Comparison of ENCODE assay signal across 18 mouse cellular contexts in genomic region chr13:68860036-68860435, GRCm38 (mm10).
DNase-seq lines count a peak whose midpoint lies in the region; ATAC-seq and TF ChIP-seq lines count a peak whose summit lies in the region.
"Had no signal": no experiment of that assay in that cellular context is flagged by ENCODE, and none has a peak within 500 bp of the region (broad histone marks: within the 10 kb centered on the region; RNA-seq: fewer than 3 reads in every experiment).

No protein-coding gene starts in this region.

- TF ChIP-seq CTCF in midbrain, postnatal 0 days (IDR thresholded peaks at IDR 0.05), result no peak

- 44% methylated on average over 4 of the region's 4 CpGs for WGBS in midbrain, postnatal 0 days

- H3K4me1 ChIP-seq in midbrain, postnatal 0 days (ENCODE audit: insufficient read depth, low read length), result no peaks in the 10 kb centered on the region
- H3K4me1 ChIP-seq: embryonic facial prominence, embryonic 15.5 days; heart, embryonic 13.5 days; intestine, embryonic 15.5 days; liver, embryonic 15.5 days had no signal

- DNase-seq in frontal cortex, postnatal 10 days (ENCODE audit: low spot score in 2 of 2), result peak; percentile 17 to 26
- DNase-seq in frontal cortex, postnatal 36 days (ENCODE audit: low spot score in 2 of 2), result no peak
- DNase-seq in left cerebral cortex, postnatal 4 days, result peak; percentile 29
- no peak for DNase-seq in left cerebral cortex, postnatal 25 days (ENCODE audit: low spot score in 2 of 2)
- peak; percentile 39 for DNase-seq in right cerebral cortex, postnatal 4 days
- DNase-seq in right cerebral cortex, adult 2 months (ENCODE audit: low spot score in 2 of 2), result no peak
- peak; percentile 8 for DNase-seq in midbrain, postnatal 0 days (ENCODE audit: low spot score)
- DNase-seq in ovary, postnatal 10 days (ENCODE audit: low spot score), result no peak
- DNase-seq: adrenal gland, adult 2 months; cerebellum, adult 2 months; thymus, postnatal 36 days had no signal

- H3K27ac ChIP-seq in midbrain, postnatal 0 days (ENCODE audit: low read depth, low read length), result no peak overlapping the region
- H3K27ac ChIP-seq: embryonic facial prominence, embryonic 15.5 days; heart, embryonic 13.5 days; intestine, embryonic 15.5 days; left cerebral cortex, adult 2 months; limb, embryonic 13.5 days; liver, embryonic 15.5 days had no signal

- H3K27me3 ChIP-seq in midbrain, postnatal 0 days (ENCODE audit: insufficient read depth, low read length), result no peaks in the 10 kb centered on the region
- H3K27me3 ChIP-seq: embryonic facial prominence, embryonic 15.5 days; heart, embryonic 13.5 days; intestine, embryonic 15.5 days; limb, embryonic 13.5 days; liver, embryonic 15.5 days had no signal

- no peaks in the 10 kb centered on the region for H3K36me3 ChIP-seq in midbrain, postnatal 0 days (ENCODE audit: insufficient read depth, low read length)
- H3K36me3 ChIP-seq: embryonic facial prominence, embryonic 15.5 days; G1E; heart, embryonic 13.5 days; intestine, embryonic 15.5 days; limb, embryonic 13.5 days; liver, embryonic 15.5 days had no signal

- no peak for ATAC-seq in midbrain, postnatal 0 days (ENCODE audit: low FRiP score)
- ATAC-seq: intestine, embryonic 15.5 days had no signal

- H3K9ac ChIP-seq in midbrain, postnatal 0 days (replicated peaks; ENCODE audit: low read length, poor library complexity, severe bottlenecking), result no peak overlapping the region
- H3K9ac ChIP-seq: embryonic facial prominence, embryonic 15.5 days; heart, embryonic 13.5 days; intestine, embryonic 15.5 days; limb, embryonic 13.5 days; liver, embryonic 15.5 days had no signal

- intact Hi-C loops in left cerebral cortex, postnatal 4 days (cut with DNase I), result no loop called here
- intact Hi-C loops in left cerebral cortex, postnatal 25 days (cut with DNase I), result no loop called here

- no peak overlapping the region for H3K4me3 ChIP-seq in midbrain, postnatal 0 days (ENCODE audit: low read depth, low read length)
- H3K4me3 ChIP-seq: embryonic facial prominence, embryonic 15.5 days; heart, embryonic 13.5 days; intestine, embryonic 15.5 days; left cerebral cortex, adult 2 months; limb, embryonic 13.5 days; liver, embryonic 15.5 days had no signal

- H3K4me2 ChIP-seq in midbrain, postnatal 0 days (ENCODE audit: low read depth, low read length, poor library complexity, severe bottlenecking), result no peak overlapping the region
- H3K4me2 ChIP-seq: embryonic facial prominence, embryonic 15.5 days; heart, embryonic 13.5 days; intestine, embryonic 15.5 days; limb, embryonic 13.5 days; liver, embryonic 15.5 days had no signal

- no peaks in the 10 kb centered on the region for H3K9me3 ChIP-seq in midbrain, postnatal 0 days (ENCODE audit: low read length)
- H3K9me3 ChIP-seq: embryonic facial prominence, embryonic 15.5 days; heart, embryonic 13.5 days; intestine, embryonic 15.5 days; limb, embryonic 13.5 days; liver, embryonic 15.5 days had no signal

Comparison
In these comparisons a context has a peak if more than half of its experiments do, and no peak if none do; other contexts are left out.
1. DNase-seq: peak in frontal cortex, postnatal 10 days (2 of 2), left cerebral cortex, postnatal 4 days (single experiment), right cerebral cortex, postnatal 4 days (single experiment) and midbrain, postnatal 0 days (single experiment); none in frontal cortex, postnatal 36 days (0 of 2), left cerebral cortex, postnatal 25 days (0 of 2), right cerebral cortex, adult 2 months (0 of 2) and ovary, postnatal 10 days (single experiment).